ENCODE assay signal across 9 mouse cellular contexts in the genomic region with DNA sequence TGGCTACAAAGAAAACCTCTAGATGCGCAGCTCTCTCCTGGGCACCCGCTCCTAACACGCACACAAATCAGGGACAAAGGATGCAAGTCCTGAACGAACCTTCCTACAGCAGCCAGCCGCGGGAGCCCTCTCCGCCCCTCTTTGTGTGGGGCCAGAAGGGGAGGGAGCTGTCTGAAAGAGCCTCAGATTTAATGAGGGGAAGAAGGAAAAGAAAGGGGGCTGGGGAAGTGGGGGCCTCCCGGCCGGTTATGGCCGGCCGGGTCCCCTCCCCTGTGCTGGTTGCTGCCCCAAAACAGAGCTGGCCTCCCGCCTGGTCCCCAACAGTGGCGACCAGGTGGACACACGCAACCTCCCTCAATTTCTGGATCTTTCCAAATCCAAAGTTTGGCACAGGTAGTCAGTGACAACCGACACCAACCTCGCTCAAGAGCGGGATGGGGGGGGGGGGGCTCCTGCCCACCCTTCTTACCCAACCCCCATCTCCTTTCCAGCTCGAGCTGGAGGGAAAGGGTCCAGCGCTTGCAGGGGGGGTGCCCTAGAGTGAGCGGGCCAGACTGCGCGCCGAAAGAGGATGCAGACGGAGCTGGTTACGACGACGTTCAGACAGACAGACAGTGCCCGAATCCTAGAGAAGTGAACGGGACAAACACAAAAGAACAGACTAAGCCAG. TPM values are rescaled to one million over a fixed set of nuclear protein-coding genes. Genes with fewer than 3 reads are reported as not detected.
A peak's percentile ranks its signal among the peaks of the same experiment; 100 is the strongest.
DNase-seq lines count a peak whose midpoint lies in the region; ATAC-seq and TF ChIP-seq lines count a peak whose summit lies in the region.
"Had no signal": no experiment of that assay in that cellular context is flagged by ENCODE, and none has a peak within 500 bp of the region (broad histone marks: within the 10 kb centered on the region; RNA-seq: fewer than 3 reads in every experiment).

No protein-coding gene starts in this region.

- H3K9me3 ChIP-seq in hindbrain, postnatal 0 days (ENCODE audit: low read length) = no peaks in the 10 kb centered on the region
- no peaks in the 10 kb centered on the region for H3K9me3 ChIP-seq in neural tube, embryonic 14.5 days (ENCODE audit: control insufficient read depth, low read length)

- ATAC-seq in hindbrain, postnatal 0 days = peak; percentile 76
- peak; percentile 80 for ATAC-seq in neural tube, embryonic 14.5 days (ENCODE audit: low read depth)

- no peaks in the 10 kb centered on the region for H3K79me2 ChIP-seq in heart, adult 2 months (replicated peaks; ENCODE audit: control insufficient read depth, insufficient read depth, low read length)

- WGBS in heart, adult 2 months = 3% methylated on average over 29 of the region's 29 CpGs
- WGBS in hindbrain, postnatal 0 days = under 1% methylated on average over 28 of the region's 29 CpGs
- WGBS in neural tube, embryonic 14.5 days = under 1% methylated on average over 29 of the region's 29 CpGs

- intact Hi-C loops in heart, adult 2 months (cut with DNase I) = no loop called here
- intact Hi-C loops in left cerebral cortex, postnatal 14 days (cut with DNase I) = no loop called here

- H3K4me3 ChIP-seq in heart, adult 2 months = peak overlapping the region; percentile 37; the same call in 1 of the 2 replicates
- H3K4me3 ChIP-seq in cortical plate, adult 2 months (ENCODE audit: insufficient read depth, low read length) = peak overlapping the region; percentile 50
- H3K4me3 ChIP-seq in hindbrain, postnatal 0 days (ENCODE audit: low read length) = peak overlapping the region; percentile 58
- H3K4me3 ChIP-seq in neural tube, embryonic 14.5 days (ENCODE audit: low read depth, low read length) = peak overlapping the region; percentile 77

- H3K27me3 ChIP-seq in heart, adult 2 months (ENCODE audit: control insufficient read depth, insufficient read depth, low read length) = peaks cover 7% of the 10 kb centered on the region
- H3K27me3 ChIP-seq in hindbrain, postnatal 0 days (ENCODE audit: insufficient read depth, low read length) = no peaks in the 10 kb centered on the region
- H3K27me3 ChIP-seq in neural tube, embryonic 14.5 days (ENCODE audit: control insufficient read depth, insufficient read depth, low read length) = no peaks in the 10 kb centered on the region

- no peak for DNase-seq in heart, adult 2 months
- DNase-seq in heart, postnatal 4 days = no peak
- DNase-seq in 3134 (ENCODE audit: extremely low read depth, insufficient read length, low spot score) = peak; percentile 47
- peak; percentile 71 for DNase-seq in hindbrain, postnatal 0 days (ENCODE audit: low spot score)
- DNase-seq in T-cell, adult 2 months (ENCODE audit: low spot score) = no peak
- DNase-seq in left cerebral cortex, postnatal 14 days (ENCODE audit: low spot score in 2 of 2) = no peak

- peak overlapping the region; percentile 84 for H3K4me2 ChIP-seq in hindbrain, postnatal 0 days (ENCODE audit: low read depth, low read length)
- peak overlapping the region; percentile 66 for H3K4me2 ChIP-seq in neural tube, embryonic 14.5 days (ENCODE audit: low read depth, low read length)

- H3K9ac ChIP-seq in heart, adult 2 months (ENCODE audit: low read depth, low read length) = no peak overlapping the region
- peak overlapping the region; percentile 76 for H3K9ac ChIP-seq in hindbrain, postnatal 0 days (replicated peaks; ENCODE audit: low read length)
- H3K9ac ChIP-seq in neural tube, embryonic 14.5 days (replicated peaks; ENCODE audit: low read depth, low read length) = peak overlapping the region; percentile 95

- H3K36me3 ChIP-seq in heart, adult 2 months (ENCODE audit: control insufficient read depth, insufficient read depth, low read length) = no peaks in the 10 kb centered on the region
- no peaks in the 10 kb centered on the region for H3K36me3 ChIP-seq in hindbrain, postnatal 0 days (ENCODE audit: insufficient read depth, low read length)
- no peaks in the 10 kb centered on the region for H3K36me3 ChIP-seq in neural tube, embryonic 14.5 days (ENCODE audit: control insufficient read depth, insufficient read depth, low read length)

- TF ChIP-seq CTCF in heart, adult 2 months (IDR thresholded peaks at IDR 0.05) = no peak
- no peak for TF ChIP-seq CTCF in cortical plate, adult 2 months (IDR thresholded peaks at IDR 0.05; ENCODE audit: extremely low read depth, insufficient read depth, low read length)
- TF ChIP-seq CTCF in hindbrain, postnatal 0 days (IDR thresholded peaks at IDR 0.05; ENCODE audit: low read depth) = no peak

- TF ChIP-seq POLR2A in heart, adult 2 months (IDR thresholded peaks at IDR 0.05; ENCODE audit: insufficient read depth, low read depth, low read length) = no peak
- no peak for TF ChIP-seq POLR2A in cortical plate, adult 2 months (IDR thresholded peaks at IDR 0.05; ENCODE audit: extremely low read depth, insufficient read depth, low read length)

- no peaks in the 10 kb centered on the region; the same call in 1 of the 2 replicates for H3K4me1 ChIP-seq in heart, adult 2 months (ENCODE audit: control insufficient read depth, insufficient read depth, low read length)
- H3K4me1 ChIP-seq in cortical plate, adult 2 months (ENCODE audit: control insufficient read depth, insufficient read depth, low read length) = no peaks in the 10 kb centered on the region
- H3K4me1 ChIP-seq in hindbrain, postnatal 0 days (ENCODE audit: insufficient read depth, low read length) = peaks cover 6% of the 10 kb centered on the region; the same call in 1 of the 2 replicates
- H3K4me1 ChIP-seq in neural tube, embryonic 14.5 days (ENCODE audit: control insufficient read depth, insufficient read depth, low read length) = peaks cover 10% of the 10 kb centered on the region

- TF ChIP-seq EP300 in heart, adult 2 months (IDR thresholded peaks at IDR 0.05; ENCODE audit: insufficient read depth, low read depth, low read length) = no peak

- no peak overlapping the region for H3K27ac ChIP-seq in heart, adult 2 months
- H3K27ac ChIP-seq in cortical plate, adult 2 months (ENCODE audit: insufficient read depth, low read length) = no peak overlapping the region
- peak overlapping the region; percentile 89 for H3K27ac ChIP-seq in hindbrain, postnatal 0 days
- peak overlapping the region; percentile 86 for H3K27ac ChIP-seq in neural tube, embryonic 14.5 days (ENCODE audit: low read depth, low read length)

RNA-seq across cellular contexts. Expression of gene Serinc2, which starts 4.5 kb away (rescaled TPM):
- 1 to 10 TPM; 1.8 to 2.8 TPM for total RNA-seq in heart, adult 2 months (2021)
- 1.4 and 1.8 TPM in 2 replicates for polyA plus RNA-seq in heart, adult 2 months (2012; rRNA removed)
- total RNA-seq in heart, postnatal 4 days (2021) = 1 to 10 TPM; 2.7 to 3.8 TPM
- 9.0 and 10.5 TPM in 2 replicates for polyA plus RNA-seq in cortical plate, adult 2 months (2012; rRNA removed)
- total RNA-seq in hindbrain, postnatal 0 days (2014; rRNA removed) = 17.1 and 18.7 TPM in 2 replicates
- polyA plus RNA-seq in hindbrain, postnatal 0 days (2015; fragmentation: Nextera tagmentation; extraction: Ambion mirVana) = 17.8 and 19.2 TPM in 2 replicates
- polyA plus RNA-seq in neural tube, embryonic 14.5 days (2014; fragmentation: Nextera tagmentation; extraction: Ambion mirVana) = 34.8 and 36.4 TPM in 2 replicates
- total RNA-seq in left cerebral cortex, postnatal 14 days (2021) = 1 to 10 TPM; 3.5 to 3.8 TPM

RNA-seq across cellular contexts. Expression of gene Fabp3, which starts 33.9 kb away (rescaled TPM):
- total RNA-seq in heart, adult 2 months (2021) = 1,000 to 10,000 TPM; 5,566 to 6,234 TPM
- polyA plus RNA-seq in heart, adult 2 months (2012; rRNA removed) = 6,657 and 8,958 TPM in 2 replicates
- total RNA-seq in heart, postnatal 4 days (2021) = 1,000 to 10,000 TPM; 6,197 to 6,868 TPM
- polyA plus RNA-seq in cortical plate, adult 2 months (2012; rRNA removed) = 308 and 316 TPM in 2 replicates
- 122 and 131 TPM in 2 replicates for total RNA-seq in hindbrain, postnatal 0 days (2014; rRNA removed)
- 392 and 410 TPM in 2 replicates for polyA plus RNA-seq in hindbrain, postnatal 0 days (2015; fragmentation: Nextera tagmentation; extraction: Ambion mirVana)
- 193 and 278 TPM in 2 replicates for polyA plus RNA-seq in neural tube, embryonic 14.5 days (2014; fragmentation: Nextera tagmentation; extraction: Ambion mirVana)
- total RNA-seq in left cerebral cortex, postnatal 14 days (2021) = 100 to 1,000 TPM; 198 to 207 TPM

RNA-seq across cellular contexts. Expression of gene Gm10570, which starts 34.0 kb away (rescaled TPM):
- not detected for total RNA-seq in heart, adult 2 months (2021)
- polyA plus RNA-seq in heart, adult 2 months (2012; rRNA removed) = 0.27 and 0.73 TPM in 2 replicates
- total RNA-seq in heart, postnatal 4 days (2021) = under 1 TPM; 0.59 to 0.60 TPM
- polyA plus RNA-seq in cortical plate, adult 2 months (2012; rRNA removed) = 0.90 and 2.4 TPM in 2 replicates
- total RNA-seq in hindbrain, postnatal 0 days (2014; rRNA removed) = 4.5 and 6.8 TPM in 2 replicates
- polyA plus RNA-seq in hindbrain, postnatal 0 days (2015; fragmentation: Nextera tagmentation; extraction: Ambion mirVana) = 1.3 and 1.7 TPM in 2 replicates
- 0.99 and 1.8 TPM in 2 replicates for polyA plus RNA-seq in neural tube, embryonic 14.5 days (2014; fragmentation: Nextera tagmentation; extraction: Ambion mirVana)
- not detected for total RNA-seq in left cerebral cortex, postnatal 14 days (2021)

RNA-seq across cellular contexts. Expression of gene Gm853, which starts 52.3 kb away (rescaled TPM):
- total RNA-seq in heart, adult 2 months (2021) = not detected
- not detected in 2 replicates for polyA plus RNA-seq in heart, adult 2 months (2012; rRNA removed)
- not detected for total RNA-seq in heart, postnatal 4 days (2021)
- not detected in 2 replicates for polyA plus RNA-seq in cortical plate, adult 2 months (2012; rRNA removed)
- 0.68 and 2.0 TPM in 2 replicates for total RNA-seq in hindbrain, postnatal 0 days (2014; rRNA removed)
- polyA plus RNA-seq in hindbrain, postnatal 0 days (2015; fragmentation: Nextera tagmentation; extraction: Ambion mirVana) = 1.3 and 1.8 TPM in 2 replicates
- polyA plus RNA-seq in neural tube, embryonic 14.5 days (2014; fragmentation: Nextera tagmentation; extraction: Ambion mirVana) = not detected in 2 replicates
- not detected for total RNA-seq in left cerebral cortex, postnatal 14 days (2021)
- polyA plus RNA-seq: large intestine, adult 2 months had no signal

Comparison
In these comparisons a context has a peak if more than half of its experiments do, and no peak if none do; other contexts are left out.
1. DNase-seq: peak in 3134 (single experiment) and hindbrain, postnatal 0 days (single experiment); none in heart, adult 2 months (0 of 2), heart, postnatal 4 days (single experiment), T-cell, adult 2 months (single experiment) and left cerebral cortex, postnatal 14 days (0 of 2).
2. H3K27ac ChIP-seq: peak in hindbrain, postnatal 0 days (single experiment) and neural tube, embryonic 14.5 days (single experiment); none in heart, adult 2 months (single experiment) and cortical plate, adult 2 months (single experiment).
3. RNA of gene Fabp3, which starts 33.9 kb away (total RNA-seq): 6,197 to 6,868 TPM in heart, postnatal 4 days and 5,566 to 6,234 TPM in heart, adult 2 months; 198 to 207 TPM in left cerebral cortex, postnatal 14 days and 122 to 131 TPM in hindbrain, postnatal 0 days; every median in the first group is over 10 times any median in the second.
4. Peak in every context shown above with its lines, with median percentiles within 50 percentile points of each other: H3K4me3 ChIP-seq.